Mouse (Mus musculus) cerebellum, adult (tissue): ENCODE measurements around the gene Vmn1r232.
A peak's percentile ranks its signal among the peaks of the same experiment; 100 is the strongest.

Experiments used
- ATAC-seq: cut with Nextera tagmentation; 2 replicates; pipeline ENCODE4 v1.9.2; 2017; ENCODE audit warnings: mild to moderate bottlenecking, moderate library complexity, mixed read lengths; ENCODE audit not compliant: insufficient number of reproducible peaks, low FRiP score, low TSS enrichment

Gene Vmn1r232

DNA sequence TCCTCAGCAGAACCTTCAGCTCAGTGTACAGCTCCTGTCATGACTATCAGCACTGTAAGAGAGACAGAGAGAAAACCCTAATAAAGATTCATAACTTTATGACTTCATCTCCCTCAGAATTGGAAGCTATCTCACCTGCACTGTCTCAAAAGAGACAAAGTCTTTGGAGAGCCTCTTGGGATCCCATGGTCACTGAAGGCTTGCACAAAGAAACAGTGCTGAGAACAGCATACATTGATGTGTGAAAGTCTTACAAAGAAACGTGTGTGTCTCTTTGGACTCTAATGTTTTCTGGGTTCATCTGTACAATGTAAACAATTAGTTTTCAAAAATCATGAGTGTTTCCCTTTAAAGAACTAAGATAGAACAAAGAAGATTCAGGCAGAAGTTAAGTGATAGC lies at the start of gene Vmn1r232:
TSS of gene Vmn1r232 (minus strand) at position 101 of the 400 bp plus-strand sequence.
- ATAC-seq: no peak

- ATAC-seq: no peak
Measured at GRCm38 (mm10) chr17:20966681-20967080, 47.2 kb upstream of the Vmn1r232 start.

DNA sequence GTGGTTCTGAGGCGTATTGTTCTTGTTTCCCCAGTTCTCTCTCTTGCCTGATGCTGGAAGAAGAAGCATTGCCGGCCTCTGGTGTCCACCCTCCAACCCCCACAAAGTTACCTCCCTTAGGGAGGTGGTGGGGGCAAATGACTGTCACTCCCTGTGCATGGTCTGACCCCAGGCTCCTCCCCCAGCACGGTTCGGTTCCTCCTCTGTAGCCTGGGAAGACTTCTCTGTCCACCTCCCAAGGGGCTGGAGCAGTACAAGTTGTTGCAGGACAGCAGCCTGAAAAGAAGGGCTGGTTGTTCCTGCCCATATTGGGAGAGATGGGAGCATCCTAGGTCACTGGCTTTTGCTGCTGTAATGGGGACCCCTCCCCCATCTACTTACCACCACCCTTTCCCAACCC lies 45.9 kb upstream of the Vmn1r232 start:
- ATAC-seq: no peak

GRCm38 (mm10) chr17:20960386-20960785 lies 40.9 kb upstream of the Vmn1r232 start:
- no peak for ATAC-seq

- ATAC-seq: no peak
Measured at GRCm38 (mm10) chr17:20946636-20947035, 27.1 kb upstream of the Vmn1r232 start.

DNA sequence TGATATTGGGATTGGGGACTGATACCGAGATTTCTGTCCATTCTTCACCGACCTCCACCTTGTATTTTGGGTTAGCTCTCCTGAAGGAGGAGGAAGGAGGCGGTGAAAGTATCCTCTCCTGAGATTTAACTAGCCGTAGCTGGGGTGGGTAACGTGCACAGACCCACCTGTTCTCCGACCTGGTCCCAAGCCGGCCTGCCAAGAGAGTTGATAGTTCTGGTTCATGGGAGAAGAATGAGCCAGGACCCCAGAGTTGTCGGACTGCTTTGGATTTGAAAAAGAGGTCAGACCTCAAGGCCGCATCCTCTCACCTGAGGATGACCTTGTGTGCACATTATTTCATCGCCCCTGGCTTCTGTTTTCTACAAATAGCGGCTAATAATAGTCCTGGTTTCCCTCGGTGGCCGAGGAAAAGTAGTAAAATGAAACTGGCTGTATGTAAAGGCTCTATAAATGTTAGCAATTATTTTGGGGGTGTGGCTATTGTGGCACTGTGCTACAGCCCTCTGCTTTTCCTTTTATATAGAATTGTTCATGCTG lies 26.6 kb upstream of the Vmn1r232 start:
- ATAC-seq: no peak

DNA sequence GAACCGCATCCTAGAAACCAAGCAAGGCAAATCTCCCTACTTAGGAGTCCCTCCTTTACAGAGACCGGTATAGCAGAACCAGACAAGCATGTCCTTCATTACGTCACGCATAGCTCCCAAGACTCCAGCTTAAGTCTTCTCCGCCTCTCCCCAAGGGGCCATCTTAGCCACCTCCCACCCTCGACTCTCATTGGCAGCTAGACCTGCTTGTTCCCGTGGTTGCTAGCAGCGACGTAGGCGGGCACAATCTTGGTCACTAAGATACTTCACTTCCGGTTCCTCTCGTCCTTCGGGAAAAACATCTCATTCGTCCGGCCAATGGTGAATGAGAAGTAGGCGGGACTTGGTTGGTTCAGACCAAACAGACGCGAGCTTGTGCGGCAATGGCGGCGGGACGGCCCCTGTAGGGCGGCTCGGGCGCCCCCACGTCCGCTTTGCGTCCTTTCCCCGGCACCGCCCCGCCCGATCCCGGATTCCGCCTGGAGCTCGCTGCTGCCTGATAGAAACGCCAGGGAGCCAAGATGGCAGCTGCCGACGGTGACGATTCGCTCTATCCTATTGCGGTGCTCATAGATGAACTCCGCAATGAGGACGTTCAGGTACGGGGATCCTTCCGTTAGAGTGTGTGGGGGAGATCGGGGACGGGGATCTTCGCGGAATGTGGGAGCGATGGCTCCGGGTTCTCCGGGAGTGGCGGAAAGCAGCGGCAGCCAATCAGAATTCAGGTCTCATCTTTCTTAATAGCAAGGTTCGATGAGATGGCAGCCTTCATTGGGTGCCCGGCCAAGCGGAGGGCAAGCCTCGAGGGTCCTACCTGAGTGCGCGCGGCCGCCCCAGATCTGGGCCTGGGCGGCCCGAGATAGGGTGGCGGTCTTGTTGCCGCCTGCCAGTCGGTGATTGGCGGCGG lies 25.7 kb upstream of the Vmn1r232 start, which contains the start of gene Ppp2r1a:
TSS of gene Ppp2r1a (plus strand) at position 327 of the 907 bp plus-strand sequence.
- ATAC-seq: peak; percentile 99

DNA sequence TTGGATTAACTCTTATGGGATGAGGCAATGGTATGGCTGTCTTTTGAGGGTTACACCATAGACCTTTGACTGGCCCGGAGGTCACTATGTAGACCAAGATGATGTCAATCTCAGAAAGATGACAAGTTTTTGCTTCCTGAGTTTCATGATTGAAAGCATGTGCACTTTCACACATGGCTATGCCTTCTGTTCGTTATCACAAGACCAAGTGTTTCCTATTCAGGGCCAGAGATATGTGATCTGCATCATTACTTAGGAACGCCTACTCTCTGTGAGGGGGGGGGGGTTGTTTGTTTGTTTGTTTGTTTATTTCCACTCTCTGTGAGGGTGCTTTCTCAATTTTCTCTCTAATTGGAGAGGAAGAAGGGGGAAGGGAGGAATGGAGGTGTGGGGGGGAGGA lies 24.7 kb upstream of the Vmn1r232 start:
- no peak for ATAC-seq

GRCm38 (mm10) chr17:20904991-20905390 lies 14.5 kb downstream of the Vmn1r232 start, which contains the start of gene Vmn1r231:
Gene Vmn1r231, minus strand, starts transcription at chr17:20905091.
- no peak for ATAC-seq
